Mouse (Mus musculus) layer of hippocampus, adult 8-10 months (tissue): Measurements from ENCODE around the gene Cox7b. TPM values are rescaled to one million over a fixed set of nuclear protein-coding genes. Genes with fewer than 3 reads are reported as not detected.

Experiments used
- total RNA-seq, 4 experiments: library from RNA; stranded (reverse); gene quantifications; 2 replicates each; pipeline ENCODE4 v1.2.4; 2022

Cox7b gene
- total RNA-seq, 4 experiments from 2014 or later = 293 to 338 (median 317) TPM

Other genes starting within 250 kb of the Cox7b start
- 100 to 1,000 TPM; 162 to 184 (median 171) TPM for gene Atrx, start 86.3 kb upstream of the Cox7b start, total RNA-seq
- 10 to 100 TPM; 16.4 to 23.0 (median 17.1) TPM for gene Magt1, start 3.8 kb upstream of the Cox7b start, total RNA-seq
- gene Atp7a, start 11.6 kb downstream of the Cox7b start, total RNA-seq = 1 to 10 TPM; 8.2 to 9.3 (median 8.7) TPM
- 1 to 10 TPM in 3 of 4 experiments, under 1 TPM in 1; 0.95 to 6.3 (median 3.9) TPM for gene Tlr13, start 127.5 kb downstream of the Cox7b start, total RNA-seq
- gene Pgk1, start 171.4 kb downstream of the Cox7b start, total RNA-seq = 100 to 1,000 TPM; 431 to 479 (median 458) TPM
- gene Taf9b, start 205.5 kb downstream of the Cox7b start, total RNA-seq = 10 to 100 TPM; 24.1 to 29.2 (median 26.8) TPM
- gene Fnd3c2, start 239.7 kb downstream of the Cox7b start, total RNA-seq = not detected